Mouse (Mus musculus): ENCODE results near the gene Wdr62. TPM values are rescaled to one million over a fixed set of nuclear protein-coding genes. Genes with fewer than 3 reads are reported as not detected.
"Not testable (repeated sequence)": the region's sequence is repeated elsewhere in the genome, so short reads cannot be mapped to it uniquely, and the experiment has no call there.

The Wdr62 gene
- total and polyA plus RNA-seq, 2 experiments from 2014 or later: 4.0 to 7.0 TPM

- no peak overlapping the region for H3K27ac ChIP-seq
- ATAC-seq: no peak
- H3K36me3 ChIP-seq (ENCODE audit: insufficient read depth, low read length): no peaks in the 10 kb centered on the region
- H3K4me2 ChIP-seq (ENCODE audit: low read depth, low read length): no peak overlapping the region
- H3K9ac ChIP-seq (replicated peaks; ENCODE audit: low read length): no peak overlapping the region
- no peak for TF ChIP-seq CTCF (IDR thresholded peaks at IDR 0.05; ENCODE audit: low read depth)
- WGBS: 81% methylated on average over 11 of the region's 11 CpGs
- DNase-seq (ENCODE audit: low spot score): no peak
- no peak overlapping the region for H3K4me3 ChIP-seq (ENCODE audit: low read length)
- H3K27me3 ChIP-seq (ENCODE audit: insufficient read depth, low read length): no peaks in the 10 kb centered on the region
- no peaks in the 10 kb centered on the region for H3K9me3 ChIP-seq (ENCODE audit: low read length)
- no peaks in the 10 kb centered on the region for H3K4me1 ChIP-seq (ENCODE audit: insufficient read depth, low read length)
Measured at GRCm38 (mm10) chr7:30202895-30203690, 77.1 kb downstream of the Wdr62 start.

DNA sequence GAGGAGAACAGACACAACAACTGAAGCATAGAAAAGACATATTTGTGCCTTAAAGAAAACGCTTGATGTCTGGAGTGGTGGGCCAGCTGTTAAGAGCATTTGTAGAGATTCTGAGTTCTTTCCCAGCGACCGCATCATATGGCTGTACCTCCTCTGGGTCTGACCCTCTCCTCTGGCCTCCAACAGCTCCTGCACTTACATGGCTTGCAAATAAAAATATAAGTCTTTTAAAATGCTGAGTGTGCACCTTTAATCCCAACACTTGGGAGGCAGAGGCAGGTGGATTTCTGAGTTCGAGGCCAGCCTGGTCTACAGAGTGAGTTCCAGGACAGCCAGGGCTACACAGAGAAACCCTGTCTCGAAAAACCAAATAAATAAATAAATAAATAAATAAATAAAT lies 79.6 kb downstream of the Wdr62 start:
- not testable (repeated sequence) for H3K4me1 ChIP-seq (ENCODE audit: insufficient read depth, low read length); H3K36me3 ChIP-seq (ENCODE audit: insufficient read depth, low read length); H3K27me3 ChIP-seq (ENCODE audit: insufficient read depth, low read length); H3K9me3 ChIP-seq (ENCODE audit: low read length); H3K9ac ChIP-seq (replicated peaks; ENCODE audit: low read length); DNase-seq (ENCODE audit: low spot score); H3K4me2 ChIP-seq (ENCODE audit: low read depth, low read length); H3K4me3 ChIP-seq (ENCODE audit: low read length); H3K27ac ChIP-seq; ATAC-seq
- WGBS: 84% methylated on average over 5 of the region's 5 CpGs

DNA sequence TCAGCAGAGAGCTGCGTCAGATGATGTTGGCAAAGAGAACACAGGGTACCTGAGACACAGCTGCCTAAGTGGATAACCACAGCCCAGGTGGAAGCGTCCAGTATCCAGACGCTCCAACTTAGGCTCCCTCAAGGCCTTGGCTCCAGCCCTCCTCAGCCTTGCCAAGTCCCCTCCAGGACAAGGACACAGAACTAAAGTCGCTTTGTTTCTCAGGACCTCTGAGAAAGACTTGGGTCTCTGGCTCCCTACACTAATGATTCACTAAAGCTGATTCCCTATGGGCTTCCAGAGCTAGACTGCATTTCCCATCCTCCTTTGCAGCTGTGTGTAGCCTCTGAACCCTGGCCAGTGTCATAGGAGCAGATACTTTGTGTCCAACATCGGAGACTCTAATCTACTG lies 80.0 kb downstream of the Wdr62 start:
- TF ChIP-seq CTCF (IDR thresholded peaks at IDR 0.05; ENCODE audit: low read depth): no peak
- 62% methylated on average over 5 of the region's 5 CpGs for WGBS
- Histone ChIP-seq H3K9ac (replicated peaks; ENCODE audit: low read length) (no peak overlapping the region), H3K27ac (no peak overlapping the region), H3K36me3 (ENCODE audit: insufficient read depth, low read length) (no peaks in the 10 kb centered on the region), H3K4me1 (ENCODE audit: insufficient read depth, low read length) (no peaks in the 10 kb centered on the region), H3K27me3 (ENCODE audit: insufficient read depth, low read length) (no peaks in the 10 kb centered on the region), H3K4me3 (ENCODE audit: low read length) (no peak overlapping the region), H3K4me2 (ENCODE audit: low read depth, low read length) (no peak overlapping the region), H3K9me3 (ENCODE audit: low read length) (no peaks in the 10 kb centered on the region)
- no peak for ATAC-seq
- DNase-seq (ENCODE audit: low spot score): no peak

- Histone ChIP-seq H3K36me3 (ENCODE audit: insufficient read depth, low read length) (no peaks in the 10 kb centered on the region), H3K4me1 (ENCODE audit: insufficient read depth, low read length) (no peaks in the 10 kb centered on the region), H3K9ac (replicated peaks; ENCODE audit: low read length) (no peak overlapping the region), H3K4me3 (ENCODE audit: low read length) (no peak overlapping the region), H3K9me3 (ENCODE audit: low read length) (no peaks in the 10 kb centered on the region), H3K4me2 (ENCODE audit: low read depth, low read length) (no peak overlapping the region), H3K27me3 (ENCODE audit: insufficient read depth, low read length) (no peaks in the 10 kb centered on the region), H3K27ac (no peak overlapping the region)
- ATAC-seq (no peak), DNase-seq (ENCODE audit: low spot score) (no peak)
- WGBS: 80% methylated on average over 18 of the region's 18 CpGs
- TF ChIP-seq CTCF (IDR thresholded peaks at IDR 0.05; ENCODE audit: low read depth): no peak
Measured at GRCm38 (mm10) chr7:30199498-30200139, 80.6 kb downstream of the Wdr62 start.

DNA sequence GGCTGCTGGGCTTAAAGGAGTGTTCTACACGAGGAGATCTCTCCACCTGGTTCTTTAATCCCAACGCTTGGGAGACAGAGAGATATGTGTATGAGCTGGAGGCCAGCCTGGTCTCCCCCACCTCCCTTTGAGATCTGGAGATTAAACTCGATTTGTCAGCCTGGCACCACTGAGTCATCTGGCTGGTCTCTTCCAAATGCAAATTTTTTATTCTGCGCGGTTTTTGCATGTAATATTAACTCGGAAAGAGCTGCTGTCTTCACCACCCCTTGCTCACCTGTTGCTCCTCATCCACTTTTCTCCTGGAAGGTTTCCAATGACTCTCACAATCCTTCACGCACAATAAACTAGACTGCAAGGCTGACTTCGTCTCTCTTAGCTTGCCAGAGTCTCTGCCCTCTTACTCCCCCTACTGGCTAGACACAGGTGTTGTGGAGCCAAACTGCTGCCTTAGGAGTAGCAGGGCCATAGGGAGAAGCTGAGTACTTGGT lies 81.7 kb downstream of the Wdr62 start, which contains the start of gene Capns1:
Gene Capns1 (minus strand): TSS at position 331 of the 491 bp plus-strand sequence.
- no peak within 1 kb of the TSS; the same call in 1 of the 2 replicates for H3K27ac ChIP-seq

GRCm38 (mm10) chr7:30197592-30198129 lies 82.6 kb downstream of the Wdr62 start:
- no peak for TF ChIP-seq CTCF (IDR thresholded peaks at IDR 0.05; ENCODE audit: low read depth)
- 76% methylated on average over 5 of the region's 5 CpGs for WGBS
- no peak for ATAC-seq

More for the DNA sequence above, 81.7 kb downstream of the Wdr62 start, which contains the start of gene Capns1:
- Histone ChIP-seq H3K9me3 (ENCODE audit: low read length) (no peaks in the 10 kb centered on the region), H3K4me1 (ENCODE audit: insufficient read depth, low read length) (no peaks in the 10 kb centered on the region), H3K4me3 (ENCODE audit: low read length) (no peak within 1 kb of the TSS), H3K4me2 (ENCODE audit: low read depth, low read length) (peak within 1 kb of the TSS; percentile 41), H3K36me3 (ENCODE audit: insufficient read depth, low read length) (no peaks in the 10 kb centered on the region), H3K27me3 (ENCODE audit: insufficient read depth, low read length) (no peaks in the 10 kb centered on the region), H3K9ac (replicated peaks; ENCODE audit: low read length) (no peak within 1 kb of the TSS)
- 4% methylated on average over 8 of the region's 8 CpGs for whole genome bisulfite sequencing
- ATAC-seq (0 out of 2 replicates have a peak, but pooled peaks have one; percentile 50), DNase-seq (ENCODE audit: low spot score) (peak; percentile 92)
- peak; percentile 92 for TF ChIP-seq CTCF (IDR thresholded peaks at IDR 0.05; ENCODE audit: low read depth)

More at GRCm38 (mm10) chr7:30197592-30198129, 82.6 kb downstream of the Wdr62 start:
- Histone ChIP-seq H3K9me3 (ENCODE audit: low read length) (no peaks in the 10 kb centered on the region), H3K27ac (no peak overlapping the region), H3K9ac (replicated peaks; ENCODE audit: low read length) (no peak overlapping the region), H3K4me3 (ENCODE audit: low read length) (no peak overlapping the region), H3K36me3 (ENCODE audit: insufficient read depth, low read length) (no peaks in the 10 kb centered on the region), H3K4me1 (ENCODE audit: insufficient read depth, low read length) (0 out of 2 replicates have a peak, but pooled peaks cover 4% of the 10 kb centered on the region), H3K27me3 (ENCODE audit: insufficient read depth, low read length) (no peaks in the 10 kb centered on the region), H3K4me2 (ENCODE audit: low read depth, low read length) (no peak overlapping the region)
- DNase-seq (ENCODE audit: low spot score): no peak
